Mouse (Mus musculus): ENCODE data around the gene Tctex1d4. TPM values are rescaled to one million over a fixed set of nuclear protein-coding genes. Genes with fewer than 3 reads are reported as not detected.

Tctex1d4 gene
- total RNA-seq, 4 experiments from 2014 or later, result not detected

Small RNA genes lying within 50 kb of the gene (microRNA-seq; reads per million reads assigned to microRNA genes)
- gene Gm22398, result 0 reads per million in 2 experiments

Other genes with a start within 250 kb of the Tctex1d4 start
- gene Zswim5, start 249.4 kb upstream of the Tctex1d4 start, total RNA-seq (2022), result 10 to 100 TPM; 11.4 to 13.9 (median 12.4) TPM
- gene Urod, start 132.4 kb upstream of the Tctex1d4 start, total RNA-seq (2022), result 10 to 100 TPM; 62.5 to 75.0 (median 67.2) TPM
- gene Hectd3, start 131.5 kb upstream of the Tctex1d4 start, total RNA-seq (2022), result 10 to 100 TPM; 40.3 to 60.2 (median 48.0) TPM
- 10 to 100 TPM; 19.4 to 23.1 (median 22.5) TPM for gene Eif2b3, start 107.4 kb upstream of the Tctex1d4 start, total RNA-seq (2022)
- 1 to 10 TPM; 1.4 to 3.0 (median 1.6) TPM for gene Ptch2, start 30.7 kb upstream of the Tctex1d4 start, total RNA-seq (2022)
- 10 to 100 TPM; 14.1 to 18.8 (median 17.4) TPM for gene Btbd19, start 1.1 kb upstream of the Tctex1d4 start, total RNA-seq (2022)
- 10 to 100 TPM in 3 of 4 experiments, 1 to 10 TPM in 1; 8.0 to 14.1 (median 12.9) TPM for gene Plk3, start 7.2 kb downstream of the Tctex1d4 start, total RNA-seq (2022)
- gene Rps8, start 29.4 kb downstream of the Tctex1d4 start, total RNA-seq (2022), result 100 to 1,000 TPM; 561 to 608 (median 588) TPM
- gene Kif2c, start 55.8 kb downstream of the Tctex1d4 start, total RNA-seq (2022), result under 1 TPM in 3 of 4 experiments, not detected in 1; 0.15 to 0.42 (median 0.36) TPM
- 1 to 10 TPM; 5.4 to 6.8 (median 6.1) TPM for gene Tmem53, start 125.2 kb downstream of the Tctex1d4 start, total RNA-seq (2022)
- under 1 TPM; 0.32 to 0.91 (median 0.43) TPM for gene Armh1, start 125.3 kb downstream of the Tctex1d4 start, total RNA-seq (2022)